Mouse (Mus musculus) testis, adult 2 months (tissue): ENCODE measurements around the gene Adra2b.

Experiments
- CTCF ChIP-seq: fragments of 200-500 bp; IDR thresholded peaks from 2 replicates; pipeline ENCODE4 v1.5.1; 2012; ENCODE audit warnings: low read depth, mild to moderate bottlenecking, inconsistent platforms, low read length, moderate library complexity; ENCODE audit not compliant: control insufficient read depth, insufficient read depth, insufficient replicate concordance
- POLR2A ChIP-seq: fragments of 200-500 bp; IDR thresholded peaks from 2 replicates; pipeline ENCODE4 v1.6.1; 2012; ENCODE audit warnings: low read depth, mild to moderate bottlenecking, inconsistent platforms, low read length, moderate library complexity; ENCODE audit not compliant: control insufficient read depth

DNA sequence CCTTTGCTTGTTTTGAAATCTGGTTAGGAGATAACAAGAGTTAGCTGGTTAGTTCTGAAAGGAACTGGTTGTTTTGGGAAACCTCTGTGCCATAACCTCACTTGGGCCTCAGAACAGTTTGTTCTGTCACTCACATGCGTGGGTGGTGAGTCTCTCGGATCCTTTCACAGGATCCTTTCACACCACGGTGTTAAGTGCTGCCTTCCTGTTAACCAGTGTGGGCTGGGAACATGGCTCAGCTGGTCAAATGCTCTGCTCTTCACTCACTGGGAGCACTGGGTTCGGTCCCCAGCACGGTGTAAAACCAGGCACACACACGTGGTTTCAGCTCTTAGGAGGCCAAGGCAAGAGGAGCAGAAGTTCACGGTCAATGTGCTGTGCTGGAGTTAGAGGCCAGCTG lies 38.6 kb upstream of the Adra2b start:
- TF ChIP-seq POLR2A (no peak), CTCF (no peak)
